22 mouse cellular contexts compared by ENCODE assay signal in genomic region chr1:88641678-88642215, GRCm38 (mm10).
DNase-seq lines count a peak whose midpoint lies in the region; ATAC-seq and TF ChIP-seq lines count a peak whose summit lies in the region.
"Had no signal": no experiment of that assay in that cellular context is flagged by ENCODE, and none has a peak within 500 bp of the region (broad histone marks: within the 10 kb centered on the region; RNA-seq: fewer than 3 reads in every experiment).

No protein-coding gene starts in this region.

- no peak for DNase-seq in thymus, adult 2 months
- no peak for DNase-seq in thymus, postnatal 4 days
- peak; percentile 30 for DNase-seq in thymus, postnatal 14 days
- no peak for DNase-seq in thymus, adult 18-20 months
- DNase-seq in CH12.LX (ENCODE audit: extremely low read depth) = peak; percentile 58
- DNase-seq in naive thymus-derived CD4-positive, alpha-beta T cell, adult 2 months (ENCODE audit: low read depth) = peak; percentile 59
- DNase-seq in hindbrain, embryonic 11.5 days (ENCODE audit: low spot score) = no peak
- DNase-seq: adrenal gland, adult 8-10 months; adrenal gland, postnatal 14 days; adrenal gland, postnatal 36 days; cerebellum, adult 11-12 months; cerebellum, adult 2 months; cerebellum, adult 9-10 months; cerebellum, postnatal 10 days; cerebellum, postnatal 25 days; forebrain, postnatal 0 days had no signal

- peak overlapping the region; percentile 55 for H3K9ac ChIP-seq in CH12.LX (ENCODE audit: insufficient read depth, low read depth)
- no peak overlapping the region for H3K9ac ChIP-seq in hindbrain, embryonic 11.5 days (ENCODE audit: low read depth, low read length)
- no peak overlapping the region for H3K9ac ChIP-seq in forebrain, embryonic 16.5 days (replicated peaks; ENCODE audit: low read depth, low read length)
- H3K9ac ChIP-seq: embryonic facial prominence, embryonic 12.5 days; forebrain, embryonic 13.5 days; forebrain, postnatal 0 days had no signal

- H3K4me3 ChIP-seq in thymus, adult 2 months (ENCODE audit: control insufficient read depth, insufficient read depth, low read length) = no peak overlapping the region
- no peak overlapping the region for H3K4me3 ChIP-seq in CH12.LX (replicated peaks in 1 of 3; ENCODE audit: low read depth in 2 of 3, low read length in 2 of 3, poor library complexity in 1 of 3)
- H3K4me3 ChIP-seq in hindbrain, embryonic 11.5 days (ENCODE audit: low read depth, low read length) = no peak overlapping the region
- H3K4me3 ChIP-seq in forebrain, embryonic 16.5 days (replicated peaks; ENCODE audit: low read length) = no peak overlapping the region
- H3K4me3 ChIP-seq: embryonic facial prominence, embryonic 10.5 days; embryonic facial prominence, embryonic 12.5 days; forebrain, embryonic 13.5 days had no signal

- no peak for ATAC-seq in hindbrain, embryonic 11.5 days (ENCODE audit: low FRiP score)
- ATAC-seq in forebrain, embryonic 16.5 days = no peak
- ATAC-seq: activated CD4-positive, CD25-positive, alpha-beta regulatory T cell, adult 4 months; CD4-positive, CD25-positive, alpha-beta regulatory T cell, adult 4 months; forebrain, embryonic 13.5 days; forebrain, postnatal 0 days had no signal

- no peaks in the 10 kb centered on the region for H3K27me3 ChIP-seq in thymus, adult 2 months (ENCODE audit: control insufficient read depth, insufficient read depth, low read length)
- no peaks in the 10 kb centered on the region for H3K27me3 ChIP-seq in CH12.LX (replicated peaks)
- H3K27me3 ChIP-seq in hindbrain, embryonic 11.5 days (ENCODE audit: control insufficient read depth, insufficient read depth, low read length) = no peaks in the 10 kb centered on the region
- no peaks in the 10 kb centered on the region for H3K27me3 ChIP-seq in forebrain, embryonic 16.5 days (replicated peaks; ENCODE audit: control insufficient read depth, insufficient read depth, low read length)
- H3K27me3 ChIP-seq: embryonic facial prominence, embryonic 12.5 days; forebrain, embryonic 13.5 days had no signal

- TF ChIP-seq POLR2A in thymus, adult 2 months (IDR thresholded peaks at IDR 0.05; ENCODE audit: control insufficient read depth, extremely low read depth, insufficient read depth, low read length, poor library complexity) = no peak
- TF ChIP-seq POLR2A in CH12.LX (IDR thresholded peaks at IDR 0.05; ENCODE audit: low read depth, low read length) = no peak

- H3K79me2 ChIP-seq in CH12.LX (replicated peaks; ENCODE audit: control insufficient read depth, extremely low read depth, insufficient read depth, poor library complexity, severe bottlenecking) = no peaks in the 10 kb centered on the region

- no peak for TF ChIP-seq EP300 in CH12.LX (IDR thresholded peaks at IDR 0.05; ENCODE audit: low read length)

- in situ Hi-C loops in CH12.LX (cut with MboI; ENCODE audit: low pct_ligation_motif_present, low pct_unique_long_range_greater_than_20kb, low sequenced_read_pairs) = loop anchor here (5.0 to 10.0 kb wide), 2 partner anchors 79 to 167 kb away; no protein-coding TSS in a partner anchor

- no peak for TF ChIP-seq RAD21 in CH12.LX (IDR thresholded peaks at IDR 0.05; ENCODE audit: low read depth, low read length)

- WGBS in thymus, adult 2 months = 11% methylated on average over 2 of the region's 2 CpGs
- WGBS in hindbrain, embryonic 11.5 days = 78% methylated on average over 2 of the region's 2 CpGs
- WGBS in forebrain, embryonic 16.5 days = 63% methylated on average over 2 of the region's 2 CpGs

- peak overlapping the region; percentile 78 for H3K27ac ChIP-seq in thymus, adult 2 months (ENCODE audit: control insufficient read depth, insufficient read depth, low read length)
- peak overlapping the region; percentile 99 for H3K27ac ChIP-seq in CH12.LX (ENCODE audit: insufficient read depth, low read depth)
- no peak overlapping the region for H3K27ac ChIP-seq in hindbrain, embryonic 11.5 days (ENCODE audit: low read depth, low read length)
- no peak overlapping the region for H3K27ac ChIP-seq in forebrain, embryonic 16.5 days (ENCODE audit: low read length)
- H3K27ac ChIP-seq: embryonic facial prominence, embryonic 10.5 days; embryonic facial prominence, embryonic 12.5 days; forebrain, embryonic 13.5 days had no signal

- no peak for TF ChIP-seq CTCF in thymus, adult 2 months (IDR thresholded peaks at IDR 0.05; ENCODE audit: borderline replicate concordance, control insufficient read depth, extremely low read depth, insufficient read depth, low read length, poor library complexity)
- TF ChIP-seq CTCF in CH12.LX (conservative IDR thresholded peaks at IDR 0.05 in 1 of 2, IDR thresholded peaks at IDR 0.05 in 1 of 2; ENCODE audit: low read depth in 2 of 2, low read length in 2 of 2) = no peak

- peak overlapping the region; percentile 9; the same call in 1 of the 2 replicates for H3K4me2 ChIP-seq in CH12.LX (ENCODE audit: insufficient read depth, low read depth, poor library complexity, severe bottlenecking)
- no peak overlapping the region for H3K4me2 ChIP-seq in hindbrain, embryonic 11.5 days (replicated peaks; ENCODE audit: low read depth, low read length)
- no peak overlapping the region for H3K4me2 ChIP-seq in forebrain, embryonic 16.5 days (ENCODE audit: low read length)
- H3K4me2 ChIP-seq: embryonic facial prominence, embryonic 12.5 days; forebrain, embryonic 13.5 days had no signal

- peaks cover 33% of the 10 kb centered on the region for H3K9me3 ChIP-seq in CH12.LX (replicated peaks; ENCODE audit: low read length)
- no peaks in the 10 kb centered on the region for H3K9me3 ChIP-seq in hindbrain, embryonic 11.5 days (ENCODE audit: control insufficient read depth, low read length)
- no peaks in the 10 kb centered on the region for H3K9me3 ChIP-seq in forebrain, embryonic 16.5 days (ENCODE audit: control insufficient read depth, low read length)
- H3K9me3 ChIP-seq: embryonic facial prominence, embryonic 10.5 days; embryonic facial prominence, embryonic 12.5 days; forebrain, embryonic 13.5 days had no signal

- H3K36me3 ChIP-seq in thymus, adult 2 months (ENCODE audit: control insufficient read depth, insufficient read depth, low read length) = no peaks in the 10 kb centered on the region
- no peaks in the 10 kb centered on the region for H3K36me3 ChIP-seq in CH12.LX (replicated peaks in 1 of 2; ENCODE audit: control insufficient read depth in 1 of 2, insufficient read depth in 1 of 2, low read length in 1 of 2)
- H3K36me3 ChIP-seq in hindbrain, embryonic 11.5 days (ENCODE audit: control insufficient read depth, insufficient read depth, low read length) = no peaks in the 10 kb centered on the region
- no peaks in the 10 kb centered on the region for H3K36me3 ChIP-seq in forebrain, embryonic 16.5 days (ENCODE audit: control insufficient read depth, insufficient read depth)
- H3K36me3 ChIP-seq: embryonic facial prominence, embryonic 10.5 days; embryonic facial prominence, embryonic 12.5 days had no signal

- H3K4me1 ChIP-seq in thymus, adult 2 months (replicated peaks; ENCODE audit: control insufficient read depth, insufficient read depth, low read length) = peaks cover 42% of the 10 kb centered on the region
- H3K4me1 ChIP-seq in CH12.LX (ENCODE audit: control insufficient read depth in 1 of 2, insufficient read depth in 2 of 2) = peaks cover 16 to 50% of the 10 kb centered on the region in 2 experiments
- peaks cover 2% of the 10 kb centered on the region; the same call in 1 of the 2 replicates for H3K4me1 ChIP-seq in hindbrain, embryonic 11.5 days (replicated peaks; ENCODE audit: control insufficient read depth, insufficient read depth, low read length)
- H3K4me1 ChIP-seq in forebrain, embryonic 16.5 days (replicated peaks; ENCODE audit: control insufficient read depth, insufficient read depth, low read length) = peaks cover 5% of the 10 kb centered on the region; the same call in 1 of the 2 replicates

- dilution Hi-C loops in CH12.LX (cut with MboI; ENCODE audit: extremely low pct_ligation_motif_present, extremely low pct_unique_long_range_greater_than_20kb, low sequenced_read_pairs) = no loop called here

TF ChIP-seq in CH12.LX, 34 proteins besides CTCF, POLR2A, EP300 and RAD21 (continues in another document):
- TF ChIP-seq SIN3A (IDR thresholded peaks at IDR 0.05; ENCODE audit: low read length) = no peak
- peak; percentile 23; the same call in 1 of the 2 replicates for TF ChIP-seq CHD2 (IDR thresholded peaks at IDR 0.05; ENCODE audit: low read length)
- TF ChIP-seq TBP (conservative IDR thresholded peaks at IDR 0.05; ENCODE audit: low read depth, low read length) = 0 out of 2 replicates have a peak, but pooled peaks have one; percentile 19
- no peak for TF ChIP-seq MAFK (IDR thresholded peaks at IDR 0.05; ENCODE audit: insufficient replicate concordance, low read length)
- TF ChIP-seq BHLHE40 (IDR thresholded peaks at IDR 0.05; ENCODE audit: low read depth, low read length) = peak; percentile 52
- TF ChIP-seq GABPA (IDR thresholded peaks at IDR 0.05; ENCODE audit: insufficient replicate concordance, low read depth, low read length) = no peak
- no peak for TF ChIP-seq ZNF384 (IDR thresholded peaks at IDR 0.05; ENCODE audit: low read depth, low read length)
- no peak for TF ChIP-seq E2F4 (IDR thresholded peaks at IDR 0.05; ENCODE audit: insufficient replicate concordance, low read depth, low read length)
- TF ChIP-seq ELF1 (IDR thresholded peaks at IDR 0.05; ENCODE audit: low read depth, low read length) = no peak
- no peak for TF ChIP-seq KAT2A (IDR thresholded peaks at IDR 0.05; ENCODE audit: insufficient replicate concordance, low read length)
- no peak for TF ChIP-seq MYC (IDR thresholded peaks at IDR 0.05; ENCODE audit: low read depth, low read length)
- TF ChIP-seq MEF2A (IDR thresholded peaks at IDR 0.05; ENCODE audit: borderline replicate concordance, low read depth, low read length) = peak; percentile 80
- TF ChIP-seq PAX5 (IDR thresholded peaks at IDR 0.05; ENCODE audit: low read length) = no peak
- no peak for TF ChIP-seq USF1 (IDR thresholded peaks at IDR 0.05; ENCODE audit: low read depth, low read length)
- TF ChIP-seq JUND (conservative IDR thresholded peaks at IDR 0.05; ENCODE audit: low read depth, low read length) = no peak
- TF ChIP-seq ZC3H11A (IDR thresholded peaks at IDR 0.05; ENCODE audit: low read depth, low read length) = no peak
- TF ChIP-seq POLR2AphosphoS2 (IDR thresholded peaks at IDR 0.05; ENCODE audit: low read depth, low read length) = no peak
- peak; percentile 48; the same call in 1 of the 2 replicates for TF ChIP-seq MAZ (IDR thresholded peaks at IDR 0.05; ENCODE audit: low read depth, low read length)
- TF ChIP-seq TCF12 (IDR thresholded peaks at IDR 0.05; ENCODE audit: low read depth, low read length) = peak; percentile 41; the same call in 1 of the 2 replicates
- TF ChIP-seq USF2 (conservative IDR thresholded peaks at IDR 0.05; ENCODE audit: low read depth, low read length) = no peak
- peak; percentile 53; the same call in 1 of the 2 replicates for TF ChIP-seq IRF4 (IDR thresholded peaks at IDR 0.05; ENCODE audit: low read depth, low read length)
- no peak for TF ChIP-seq NELFE (IDR thresholded peaks at IDR 0.05; ENCODE audit: low read depth, low read length)
- TF ChIP-seq UBTF (IDR thresholded peaks at IDR 0.05; ENCODE audit: low read depth, low read length) = no peak

Comparison
In these comparisons a context has a peak if more than half of its experiments do, and no peak if none do; other contexts are left out.
1. DNase-seq: peak in thymus, postnatal 14 days (single experiment), CH12.LX (single experiment) and naive thymus-derived CD4-positive, alpha-beta T cell, adult 2 months (single experiment); none in thymus, adult 2 months (single experiment), thymus, postnatal 4 days (single experiment), thymus, adult 18-20 months (0 of 2) and hindbrain, embryonic 11.5 days (single experiment).
2. H3K27ac ChIP-seq: peak in thymus, adult 2 months (single experiment) and CH12.LX (single experiment); none in hindbrain, embryonic 11.5 days (single experiment) and forebrain, embryonic 16.5 days (single experiment).